Mouse (Mus musculus): ENCODE results near the gene Shox2.

Shox2 gene

DNA sequence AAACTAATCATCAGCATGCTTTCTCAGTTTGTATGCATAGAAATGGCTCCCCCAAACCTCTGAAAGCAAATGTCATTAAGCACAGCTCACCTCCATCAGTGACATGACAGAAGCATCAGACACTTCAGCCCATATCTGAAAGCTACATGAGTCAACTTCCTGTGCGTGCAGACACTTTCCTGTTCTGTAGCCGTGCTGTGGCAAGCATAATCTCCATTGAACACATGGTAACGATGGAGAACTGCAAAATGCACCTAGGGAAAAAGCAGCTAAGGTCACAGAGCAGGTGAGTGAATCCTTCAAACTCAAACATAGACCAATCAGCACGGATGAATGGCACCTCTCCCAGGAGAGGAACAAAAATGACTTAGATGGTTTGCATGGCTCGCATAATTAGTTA lies 21.6 kb downstream of the Shox2 start:
- no peak for DNase-seq

DNA sequence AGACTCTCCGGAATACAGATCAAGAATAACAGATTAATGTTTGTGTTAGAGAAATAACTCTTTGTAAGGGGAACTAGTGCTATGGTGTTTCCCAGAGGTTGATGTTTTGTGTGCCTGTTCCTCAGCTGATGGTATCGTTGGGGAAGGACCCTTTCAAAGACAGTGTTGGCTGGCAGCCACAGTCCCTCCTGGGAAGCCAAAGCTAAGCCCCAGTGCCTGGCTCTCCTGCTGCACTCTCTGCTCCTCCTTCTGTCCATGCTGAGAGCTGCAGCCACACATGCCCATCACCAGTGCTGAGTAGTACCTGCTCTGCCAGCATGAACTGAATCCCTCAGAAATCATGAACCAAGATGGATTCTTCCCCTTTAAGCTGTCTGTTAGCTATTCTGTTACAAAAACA lies 26.4 kb downstream of the Shox2 start:
- DNase-seq = no peak

DNA sequence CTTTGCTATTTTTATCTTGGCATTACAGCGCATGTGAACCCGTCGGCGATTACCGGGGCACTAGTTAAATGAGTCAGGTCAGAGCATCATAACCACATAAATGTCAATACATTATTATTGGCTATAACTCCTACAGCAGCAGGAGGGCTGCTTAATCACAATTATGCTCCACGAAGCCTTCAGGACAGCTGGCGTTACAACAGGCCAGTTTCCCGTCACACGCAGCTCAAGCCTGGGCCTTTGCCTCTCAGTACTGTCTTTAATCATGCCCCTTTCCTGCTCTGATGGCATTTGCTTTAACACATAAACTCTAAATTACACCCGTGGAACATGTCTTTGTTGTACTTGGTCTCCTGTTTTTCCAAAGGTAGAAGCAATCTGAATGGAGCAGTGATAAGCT lies 41.9 kb downstream of the Shox2 start:
- DNase-seq = no peak

DNA sequence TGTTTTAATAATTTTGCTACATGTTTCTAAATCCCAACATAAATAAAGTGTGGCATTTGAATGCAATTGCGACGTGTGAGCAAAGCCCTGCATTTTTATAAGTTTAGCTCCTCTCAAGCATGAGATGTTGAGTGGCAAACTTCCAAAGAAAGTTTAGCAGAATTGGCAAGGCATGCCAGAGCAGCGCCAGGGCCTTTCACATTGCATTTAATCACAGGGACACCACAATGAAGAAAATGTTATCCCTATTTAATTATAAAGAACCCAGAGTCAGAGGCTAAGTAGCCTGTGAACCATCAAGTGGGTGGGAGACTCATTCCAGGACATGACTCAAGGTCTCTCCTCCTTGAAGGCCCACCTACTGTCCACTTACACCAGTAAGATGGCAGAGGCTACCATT lies 59.1 kb downstream of the Shox2 start:
- DNase-seq = no peak
